Mouse (Mus musculus): ENCODE measurements at regions not wholly inside any gene's neighbourhood (a gene's known extent, or its start where the extent isn't known, plus 50 kb on each side); places are given as distances from the start of the nearest gene placed in this dataset.

- peak; percentile 57; the same call in 1 of the 2 replicates for ATAC-seq (ENCODE audit: low FRiP score)
- Histone ChIP-seq H3K4me2 (no peak overlapping the region), H3K4me1 (no peaks in the 10 kb centered on the region)
Measured at GRCm38 (mm10) chr1:108649588-108650378, 1060.0 kb downstream of the Serpinb8 start.

GRCm38 (mm10) chr1:108671026-108671425 is 1081.2 kb downstream of the Serpinb8 start:
- no peak for ATAC-seq (ENCODE audit: low FRiP score)
- H3K9ac ChIP-seq, result no peak overlapping the region
- no peaks in the 10 kb centered on the region for H3K27me3 ChIP-seq
- H3K4me3 ChIP-seq (replicated peaks), result no peak overlapping the region
- H3K9me3 ChIP-seq, result no peaks in the 10 kb centered on the region
- H3K27ac ChIP-seq, result no peak overlapping the region
- H3K36me3 ChIP-seq (replicated peaks), result no peaks in the 10 kb centered on the region
- no peaks in the 10 kb centered on the region for H3K4me1 ChIP-seq
- no peak overlapping the region for H3K4me2 ChIP-seq
- 90% methylated on average over 2 of the region's 2 CpGs for WGBS

More at GRCm38 (mm10) chr1:108649588-108650378, 1060.0 kb downstream of the Serpinb8 start:
- H3K9me3 ChIP-seq, result no peaks in the 10 kb centered on the region
- H3K27me3 ChIP-seq, result no peaks in the 10 kb centered on the region
- H3K27ac ChIP-seq, result no peak overlapping the region
- no peaks in the 10 kb centered on the region for H3K36me3 ChIP-seq (replicated peaks)
- no peak overlapping the region for H3K4me3 ChIP-seq (replicated peaks)
- 57% methylated on average over 6 of the region's 6 CpGs for WGBS
- no peak overlapping the region for H3K9ac ChIP-seq

Measured in forebrain, embryonic 12.5 days (tissue).